Mouse (Mus musculus) neutrophil, adult 65 days (primary cell): Measurements from ENCODE around the gene Trim6. TPM values are rescaled to one million over a fixed set of nuclear protein-coding genes. Genes with fewer than 3 reads are reported as not detected.

Source experiments
- total RNA-seq: library from RNA; stranded (reverse); gene quantifications from 2 replicates; pipeline ENCODE4 v1.2.4, GENCODE M21; 2023

Gene Trim6
- total RNA-seq = 1.9 and 6.6 TPM in 2 replicates

DNA sequence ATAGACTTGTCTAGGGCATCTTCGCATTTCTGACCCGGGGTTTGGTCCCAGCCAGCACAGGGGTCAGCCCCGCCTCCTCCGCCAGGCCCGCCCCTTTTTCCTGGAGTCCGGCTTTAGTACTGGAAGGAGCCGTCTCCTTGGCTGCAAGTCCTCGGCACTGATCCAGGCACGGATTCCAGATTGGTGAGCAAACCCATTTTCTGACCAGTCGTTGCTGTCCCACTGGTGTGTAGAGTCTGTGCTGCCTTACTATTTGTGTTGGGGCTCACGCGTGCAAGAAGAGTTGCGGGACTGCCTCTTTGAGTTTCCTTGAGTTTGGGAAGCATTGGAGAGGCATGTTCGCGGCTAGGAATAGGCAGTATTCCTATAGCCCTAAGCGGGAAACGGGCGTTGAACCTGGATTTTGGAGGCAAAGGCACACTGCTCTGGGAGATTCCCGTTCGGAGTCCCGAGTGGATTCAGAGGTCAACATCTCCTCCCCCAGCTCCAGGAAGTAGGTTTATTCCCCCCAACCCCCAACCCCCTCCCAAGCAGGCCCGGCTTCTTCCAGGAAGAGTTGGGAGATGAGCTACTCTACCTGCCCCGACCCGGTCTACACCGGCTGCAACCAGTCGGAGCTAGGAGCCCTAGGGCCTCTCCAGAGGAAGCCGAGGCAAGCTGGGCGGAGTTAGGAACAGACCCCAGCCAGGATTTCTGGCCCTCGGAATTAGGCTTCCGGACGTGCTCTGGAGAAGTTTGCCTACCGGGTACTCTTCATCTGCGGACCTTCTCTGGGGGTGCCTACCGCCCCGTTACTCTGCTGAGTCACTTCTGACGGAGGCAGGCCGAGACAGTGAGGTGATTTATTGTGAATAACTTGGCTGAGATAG is at the start of gene Trim6:
Trim6 (plus strand) TSS at position 93 of the 869 bp plus-strand sequence.

DNA sequence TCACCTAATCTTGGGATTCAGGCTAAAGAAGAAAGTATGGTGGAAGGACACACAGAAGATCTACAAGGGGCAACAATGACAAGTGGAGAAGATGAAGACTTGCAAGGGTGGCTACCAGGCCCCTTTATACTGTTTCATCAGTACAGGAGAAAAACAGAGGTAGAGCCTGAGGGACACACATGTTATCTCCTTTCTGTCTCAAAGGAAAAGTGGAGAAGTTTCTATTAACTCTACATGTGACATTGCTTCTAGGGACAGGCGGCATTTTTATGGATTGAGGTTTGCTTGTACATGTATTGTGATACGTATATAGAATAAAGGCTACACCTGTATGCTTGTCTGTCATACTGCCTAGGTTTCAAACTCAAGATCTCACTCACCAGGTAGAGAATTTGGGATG is 35.3 kb upstream of the Trim6 start, which contains the start of gene Olfr648:
Olfr648 (minus strand) TSS at position 101 of the 400 bp plus-strand sequence.

DNA sequence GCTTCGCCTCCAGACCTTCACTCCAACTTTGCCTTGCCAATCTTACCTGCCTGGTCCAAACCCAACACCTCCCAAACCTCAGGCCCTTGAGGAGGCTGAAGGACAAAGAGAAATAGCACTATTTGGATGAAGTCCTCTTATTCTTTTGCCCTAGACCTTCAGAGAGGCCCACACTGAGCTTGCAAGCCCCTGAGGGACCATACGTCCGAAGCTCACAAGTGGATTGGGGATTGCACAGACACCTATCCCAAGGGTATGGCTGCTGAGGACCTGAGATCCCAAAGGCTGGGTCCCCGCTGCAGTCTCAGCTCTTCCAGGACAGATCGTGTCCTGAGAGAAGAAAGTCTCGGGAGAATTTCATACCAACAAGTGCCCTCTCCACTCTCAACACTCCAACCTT is 22.7 kb upstream of the Trim6 start, which contains the start of gene Olfr649:
Olfr649 (minus strand) TSS at position 101 of the 400 bp plus-strand sequence.

DNA sequence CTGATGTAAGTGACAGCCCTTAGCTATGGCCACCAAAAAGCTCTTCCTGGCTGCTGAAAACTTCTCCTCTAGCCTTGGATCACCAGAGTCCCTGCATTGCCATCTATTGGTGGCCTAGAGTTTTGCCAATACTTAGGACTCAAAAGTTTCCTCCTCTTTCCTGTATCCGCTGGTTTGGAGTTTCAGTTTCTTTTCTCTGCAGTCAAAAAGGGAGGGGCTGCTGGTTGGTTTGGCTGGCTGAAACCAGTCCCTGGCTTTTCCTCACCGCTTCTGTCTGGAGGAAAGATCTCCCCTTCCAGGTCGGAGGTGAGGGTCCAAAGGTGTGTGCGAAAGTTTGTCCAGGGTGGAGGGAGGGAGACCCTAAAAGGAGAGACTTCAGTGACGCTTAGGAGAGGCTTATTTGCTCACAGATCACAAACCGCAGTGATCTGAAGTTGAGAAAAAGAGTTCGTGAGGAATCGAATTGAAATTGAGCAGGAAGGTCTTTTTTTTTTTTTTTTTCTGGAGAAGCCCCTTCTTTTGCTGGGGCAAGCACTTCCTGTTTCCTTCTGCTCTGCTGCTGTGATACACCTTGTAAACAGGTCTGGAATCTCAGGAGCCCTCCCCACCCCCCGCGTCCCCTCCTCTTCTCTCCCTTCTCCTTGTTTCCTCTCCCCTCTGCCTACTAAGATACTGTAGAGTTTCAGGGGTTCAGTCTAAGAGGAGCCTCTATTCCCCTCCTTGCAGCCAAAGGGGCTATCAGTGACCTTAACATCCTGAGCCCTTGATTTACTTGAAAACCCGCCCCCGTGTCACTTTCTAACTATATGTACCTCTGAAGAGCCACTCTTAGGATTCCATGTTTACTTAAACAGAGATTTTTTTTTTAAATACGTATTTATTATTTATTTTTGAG is 25.9 kb downstream of the Trim6 start, which contains the start of gene Trim34a:
Trim34a (plus strand) TSS at position 171 of the 895 bp plus-strand sequence.

Other genes starting within 250 kb of the Trim6 start
- not detected in 2 replicates for gene Olfr635, start 247.6 kb upstream of the Trim6 start, total RNA-seq
- gene Olfr638, start 220.0 kb upstream of the Trim6 start, total RNA-seq = not detected in 2 replicates
- 0.07 and 0.09 TPM in 2 replicates for gene Olfr639, start 201.5 kb upstream of the Trim6 start, total RNA-seq
- gene Olfr640, start 193.2 kb upstream of the Trim6 start, total RNA-seq = not detected in 2 replicates
- gene Olfr641, start 183.3 kb upstream of the Trim6 start, total RNA-seq = not detected in 2 replicates
- not detected in 2 replicates for gene Olfr642, start 166.1 kb upstream of the Trim6 start, total RNA-seq
- gene 4930516K23Rik, start 157.3 kb upstream of the Trim6 start, total RNA-seq = not detected in 2 replicates
- not detected in 2 replicates for gene Olfr644, start 146.9 kb upstream of the Trim6 start, total RNA-seq
- not detected in 2 replicates for gene Olfr645, start 133.3 kb upstream of the Trim6 start, total RNA-seq
- gene Olfr646, start 113.9 kb upstream of the Trim6 start, total RNA-seq = 0.11 TPM in 1 of 2 replicates, not detected in the other
- gene Ubqln5, start 89.0 kb upstream of the Trim6 start, total RNA-seq = not detected in 2 replicates
- not detected in 2 replicates for gene Olfr643, start 81.4 kb upstream of the Trim6 start, total RNA-seq
- gene Ubqln3, start 75.5 kb upstream of the Trim6 start, total RNA-seq = not detected in 2 replicates
- not detected in 2 replicates for gene Ubqlnl, start 68.2 kb upstream of the Trim6 start, total RNA-seq
- gene Olfm5, start 54.0 kb upstream of the Trim6 start, total RNA-seq = not detected in 2 replicates
- 0.18 TPM in 1 of 2 replicates, not detected in the other for gene Olfr648, start 35.4 kb upstream of the Trim6 start, total RNA-seq
- gene Olfr649, start 22.8 kb upstream of the Trim6 start, total RNA-seq = not detected in 2 replicates
- gene Trim34a, start 25.7 kb downstream of the Trim6 start, total RNA-seq = 13.1 and 16.5 TPM in 2 replicates
- gene Trim5, start 69.3 kb downstream of the Trim6 start, total RNA-seq = 13.6 and 14.6 TPM in 2 replicates
- 69.1 and 76.5 TPM in 2 replicates for gene Trim12a, start 96.7 kb downstream of the Trim6 start, total RNA-seq
- 1.2 and 1.3 TPM in 2 replicates for gene Trim34b, start 110.7 kb downstream of the Trim6 start, total RNA-seq
- 25.2 and 27.9 TPM in 2 replicates for gene Trim12c, start 134.6 kb downstream of the Trim6 start, total RNA-seq
- gene Trim30b, start 151.1 kb downstream of the Trim6 start, total RNA-seq = 62.0 and 62.1 TPM in 2 replicates
- gene Trim30c, start 182.0 kb downstream of the Trim6 start, total RNA-seq = 0.39 TPM in 1 of 2 replicates, not detected in the other
- 35.5 and 45.3 TPM in 2 replicates for gene Trim30a, start 246.4 kb downstream of the Trim6 start, total RNA-seq